Mouse (Mus musculus) midbrain, embryonic 13.5 days (tissue): ENCODE measurements around the gene Abca8b. TPM values are rescaled to one million over a fixed set of nuclear protein-coding genes. Genes with fewer than 3 reads are reported as not detected.
"Not testable (repeated sequence)": the region's sequence is repeated elsewhere in the genome, so short reads cannot be mapped to it uniquely, and the experiment has no call there.

Source experiments
- ATAC-seq: fragments of 200-750 bp; cut with Nextera tagmentation; 2 replicates; pipeline ENCODE4 v1.8.0; 2017; ENCODE audit warnings: mild to moderate bottlenecking, moderate TSS enrichment, moderate library complexity
- H3K27ac ChIP-seq: fragments of 300-500 bp; sonication (generic); 2 replicates; pipeline ENCODE4 v1.5.1; 2015; ENCODE audit warnings: inconsistent platforms, mild to moderate bottlenecking, moderate library complexity
- H3K27me3 ChIP-seq: fragments of 300-500 bp; sonication (generic); 2 replicates; pipeline ENCODE4 v1.6.1; 2015; ENCODE audit warnings: mild to moderate bottlenecking, inconsistent platforms
- H3K36me3 ChIP-seq: fragments of 300-500 bp; sonication (generic); 2 replicates; pipeline ENCODE4 v1.6.1; 2015; ENCODE audit warnings: mild to moderate bottlenecking, inconsistent platforms
- H3K4me1 ChIP-seq: fragments of 300-500 bp; sonication (generic); replicated peaks from 2 replicates; pipeline ENCODE4 v1.6.1; 2015; ENCODE audit warnings: inconsistent platforms
- H3K4me2 ChIP-seq: fragments of 300-500 bp; sonication (generic); replicated peaks from 2 replicates; pipeline ENCODE4 v1.6.1; 2015; ENCODE audit warnings: moderate library complexity, mild to moderate bottlenecking, inconsistent platforms
- H3K4me3 ChIP-seq: fragments of 300-500 bp; sonication (generic); replicated peaks from 2 replicates; pipeline ENCODE4 v1.5.1; 2015; ENCODE audit warnings: mild to moderate bottlenecking, inconsistent platforms
- H3K9ac ChIP-seq: fragments of 300-500 bp; sonication (generic); replicated peaks from 2 replicates; pipeline ENCODE4 v1.6.1; 2015; ENCODE audit warnings: mild to moderate bottlenecking, inconsistent platforms
- H3K9me3 ChIP-seq: fragments of 300-500 bp; sonication (generic); 2 replicates; pipeline ENCODE4 v1.6.1; 2016; ENCODE audit warnings: mild to moderate bottlenecking, inconsistent platforms
- WGBS: fragments of 180-500 bp; shearing (Covaris S2); methylation state at CpG from one replicate; pipeline ENCODE4 v1.1.7; 2015; 5-methylcytosine and 5-hydroxymethylcytosine counted together
- polyA plus RNA-seq: library from polyadenylated mRNA; unstranded; fragments of >200 nt; fragmentation: Nextera tagmentation; extraction: Ambion mirVana; gene quantifications from 2 replicates; pipeline ENCODE4 v1.2.1, GENCODE M21; 2015

Gene Abca8b
- polyA plus RNA-seq, 1 experiment from 2014 or later, result 0.97 TPM

DNA sequence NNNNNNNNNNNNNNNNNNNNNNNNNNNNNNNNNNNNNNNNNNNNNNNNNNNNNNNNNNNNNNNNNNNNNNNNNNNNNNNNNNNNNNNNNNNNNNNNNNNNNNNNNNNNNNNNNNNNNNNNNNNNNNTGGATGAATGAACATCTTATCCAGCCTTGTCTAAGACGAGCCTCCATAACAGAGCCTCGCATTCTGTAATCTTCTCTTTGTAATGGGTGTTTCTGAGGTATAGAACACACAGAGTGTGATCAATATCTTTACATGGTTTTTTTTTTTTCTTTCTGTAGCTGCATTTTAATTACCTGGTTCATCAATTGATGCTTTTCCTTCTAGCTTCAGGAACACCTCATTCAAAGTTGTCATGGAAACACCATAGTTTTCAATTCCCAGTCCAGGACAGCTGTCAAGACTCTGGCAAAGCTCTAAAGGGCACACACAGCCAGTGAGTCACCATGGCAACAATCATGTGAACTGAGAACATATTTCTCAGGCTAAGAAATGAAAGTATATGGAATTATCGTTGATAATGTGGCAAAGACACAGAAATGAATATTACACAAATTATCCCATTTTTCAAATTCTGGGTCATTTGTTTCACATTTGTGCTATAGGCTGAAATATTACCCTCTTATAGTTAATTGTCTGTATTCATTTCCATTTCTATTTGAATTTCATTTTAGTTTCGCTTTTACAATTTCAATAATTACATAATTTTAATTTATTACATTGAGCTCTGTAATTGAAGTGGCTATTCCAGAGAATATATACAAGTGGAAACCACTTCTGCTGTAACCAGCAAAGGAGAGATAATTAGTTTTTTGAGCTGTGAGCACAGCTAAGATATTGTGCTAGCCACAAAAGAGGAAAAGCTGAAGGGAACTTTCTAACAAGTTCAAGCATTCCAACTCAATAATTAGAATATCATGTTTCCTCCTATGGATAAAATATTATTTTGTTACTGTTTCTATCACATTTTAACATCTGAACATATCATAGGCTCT is 33.9 kb downstream of the Abca8b start:
- Histone ChIP-seq H3K27me3 (no peaks in the 10 kb centered on the region), H3K27ac (no peak overlapping the region), H3K9ac (no peak overlapping the region), H3K4me2 (no peak overlapping the region), H3K4me3 (no peak overlapping the region), H3K9me3 (no peaks in the 10 kb centered on the region), H3K36me3 (no peaks in the 10 kb centered on the region), H3K4me1 (peaks cover 11% of the 10 kb centered on the region)
- 40% methylated on average over 4 of the region's 4 CpGs for WGBS
- peak; percentile 90 for ATAC-seq

DNA sequence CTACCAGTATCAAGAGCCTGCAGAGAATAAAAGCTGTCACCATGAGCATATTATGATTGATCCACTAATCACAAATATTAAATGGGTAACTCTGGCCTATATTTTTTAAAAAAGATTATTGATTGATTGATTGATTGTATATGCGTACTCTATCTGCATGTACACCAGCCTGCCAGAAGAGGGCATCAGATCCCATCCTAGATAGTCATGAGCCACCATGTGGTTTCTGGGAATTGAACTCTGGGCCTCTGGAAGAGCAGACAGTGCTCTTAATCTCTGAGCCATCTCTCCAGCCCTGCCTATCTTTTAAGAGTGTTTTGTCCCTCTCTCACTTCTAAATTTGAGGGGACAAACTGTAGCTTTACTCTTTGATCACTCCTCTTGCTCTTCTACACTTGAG is 40.5 kb downstream of the Abca8b start:
- no peaks in the 10 kb centered on the region for H3K36me3 ChIP-seq
- H3K27ac ChIP-seq, result no peak overlapping the region
- no peaks in the 10 kb centered on the region for H3K27me3 ChIP-seq
- H3K9ac ChIP-seq, result no peak overlapping the region
- no peaks in the 10 kb centered on the region for H3K9me3 ChIP-seq
- no peak overlapping the region for H3K4me3 ChIP-seq
- H3K4me1 ChIP-seq, result no peaks in the 10 kb centered on the region
- no peak overlapping the region for H3K4me2 ChIP-seq
- WGBS, result 88% methylated on average over 1 of the region's 1 CpGs
- ATAC-seq, result no peak

DNA sequence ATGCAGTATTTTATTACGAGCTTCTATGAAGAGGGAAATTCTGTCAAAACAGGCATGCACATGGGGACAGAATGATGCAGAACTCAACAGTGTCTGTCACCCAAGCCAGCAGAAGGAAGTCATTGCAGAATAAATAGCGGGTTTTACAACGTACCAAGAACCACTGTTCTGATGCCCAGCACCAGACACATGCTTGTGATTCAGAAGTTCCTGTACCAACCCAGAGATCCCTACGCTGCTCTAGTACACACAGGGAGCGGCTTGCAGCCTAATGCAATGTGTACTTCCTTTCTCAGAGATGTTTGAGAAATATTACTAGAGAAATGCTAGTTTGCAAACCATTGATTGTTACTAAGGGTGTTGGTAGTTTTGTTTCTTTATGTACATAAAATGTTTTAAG is 58.7 kb downstream of the Abca8b start:
- H3K4me3 ChIP-seq, result no peak overlapping the region
- no peak for ATAC-seq
- 93% methylated on average over 5 of the region's 5 CpGs for WGBS

DNA sequence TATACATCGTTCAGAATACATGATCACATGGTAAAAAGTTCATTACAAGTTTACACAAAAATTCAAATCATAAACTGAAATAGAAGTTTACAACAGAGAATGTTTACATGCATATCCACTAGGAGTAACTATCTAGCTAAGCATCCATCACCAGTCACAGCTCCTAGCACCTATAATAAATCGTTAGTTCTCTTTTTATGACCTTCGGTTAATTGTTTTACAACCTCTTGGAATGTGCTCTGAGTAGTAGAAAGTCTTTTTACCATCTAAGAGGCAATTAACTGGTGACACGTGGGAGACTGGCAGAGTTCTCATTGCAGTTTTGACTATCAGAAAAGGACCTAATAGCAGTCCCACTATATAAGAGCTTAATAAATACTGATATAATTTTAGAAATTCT is 62.4 kb downstream of the Abca8b start:
- ATAC-seq, H3K36me3 ChIP-seq, H3K4me1 ChIP-seq, H3K27me3 ChIP-seq, H3K9ac ChIP-seq, H3K4me2 ChIP-seq, H3K4me3 ChIP-seq, H3K9me3 ChIP-seq, H3K27ac ChIP-seq: not testable (repeated sequence)
- WGBS, result 82% methylated on average over 4 of the region's 4 CpGs

More for the DNA sequence above, 58.7 kb downstream of the Abca8b start:
- Histone ChIP-seq H3K27ac (no peak overlapping the region), H3K4me2 (no peak overlapping the region), H3K4me1 (no peaks in the 10 kb centered on the region), H3K27me3 (no peaks in the 10 kb centered on the region), H3K36me3 (no peaks in the 10 kb centered on the region), H3K9me3 (no peaks in the 10 kb centered on the region), H3K9ac (no peak overlapping the region)

DNA sequence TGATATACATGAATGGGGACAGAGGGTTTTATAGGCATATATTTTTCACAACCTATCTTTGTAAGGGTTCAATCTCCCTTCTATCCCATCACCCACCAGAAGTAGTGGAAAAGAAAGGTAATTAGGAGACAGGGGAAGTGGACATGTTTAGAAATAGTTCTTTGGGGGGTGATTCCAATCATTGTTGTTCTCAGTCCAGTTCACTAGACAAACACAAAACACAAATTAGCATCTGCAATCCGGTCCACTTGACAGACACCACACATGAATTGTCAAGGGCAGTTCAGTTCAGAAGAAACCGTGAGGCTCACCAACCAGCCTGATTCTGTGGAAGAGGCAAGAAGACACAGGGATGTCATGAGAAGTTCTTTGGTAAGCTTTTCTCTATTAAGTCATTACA is 67.2 kb downstream of the Abca8b start:
- no peak overlapping the region for H3K9ac ChIP-seq
- H3K27me3 ChIP-seq, result no peaks in the 10 kb centered on the region
- H3K4me1 ChIP-seq, result no peaks in the 10 kb centered on the region
- no peak overlapping the region for H3K4me3 ChIP-seq
- H3K9me3 ChIP-seq, result no peaks in the 10 kb centered on the region
- H3K27ac ChIP-seq, result no peak overlapping the region
- no peak for ATAC-seq
- 48% methylated on average over 2 of the region's 2 CpGs for WGBS
- no peak overlapping the region for H3K4me2 ChIP-seq
- no peaks in the 10 kb centered on the region for H3K36me3 ChIP-seq

DNA sequence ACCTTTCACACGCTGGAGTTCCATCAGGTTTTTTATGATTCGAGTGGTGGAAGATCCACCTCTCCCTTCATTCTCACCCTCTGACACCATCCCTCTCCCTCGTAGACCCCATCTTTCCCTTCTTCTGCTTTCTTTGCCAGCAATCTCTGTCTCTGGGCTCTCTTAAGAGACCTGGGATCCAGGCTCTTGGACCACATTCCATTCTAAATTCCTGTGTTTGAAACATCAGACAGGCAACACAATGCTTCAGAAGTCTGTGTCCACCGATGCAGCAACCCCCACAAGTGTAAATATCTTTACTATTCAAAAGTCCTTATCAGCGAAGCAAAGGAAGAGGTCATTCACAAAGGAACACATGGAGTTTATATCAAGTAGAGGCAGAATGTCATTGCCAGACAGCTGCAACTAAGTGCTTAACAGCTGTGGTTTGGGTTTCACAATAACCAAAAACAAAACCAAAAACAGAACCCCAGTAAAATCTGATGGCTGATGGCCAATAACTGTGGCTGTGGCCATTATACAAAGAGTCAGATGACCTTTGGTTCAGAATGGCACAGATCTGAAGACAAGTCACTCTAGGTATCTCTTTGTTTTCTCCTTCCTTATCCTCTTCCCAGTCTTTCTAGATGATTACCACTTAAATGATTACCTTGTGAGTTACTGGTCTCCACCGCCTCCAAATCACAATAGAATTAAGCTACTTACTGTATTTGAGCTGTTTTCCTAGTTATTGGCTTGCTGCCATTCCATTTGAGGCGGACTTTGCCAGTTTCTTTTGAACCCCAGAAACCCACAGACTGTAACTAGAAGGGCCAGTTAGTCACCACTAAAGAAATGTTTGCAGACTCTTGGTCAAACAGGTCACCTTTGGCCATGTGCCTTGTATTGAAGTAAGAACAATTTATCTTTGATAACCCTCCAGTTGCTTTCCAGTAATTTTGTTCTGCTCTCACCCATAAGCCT is 68.6 kb downstream of the Abca8b start:
- H3K4me2 ChIP-seq, result no peak overlapping the region
- 79% methylated on average over 7 of the region's 7 CpGs for WGBS
- no peak overlapping the region for H3K27ac ChIP-seq
- no peak overlapping the region for H3K4me3 ChIP-seq
- H3K9ac ChIP-seq, result no peak overlapping the region
- no peaks in the 10 kb centered on the region for H3K9me3 ChIP-seq
- no peaks in the 10 kb centered on the region for H3K27me3 ChIP-seq
- H3K4me1 ChIP-seq, result no peaks in the 10 kb centered on the region
- H3K36me3 ChIP-seq, result no peaks in the 10 kb centered on the region
- ATAC-seq, result no peak

DNA sequence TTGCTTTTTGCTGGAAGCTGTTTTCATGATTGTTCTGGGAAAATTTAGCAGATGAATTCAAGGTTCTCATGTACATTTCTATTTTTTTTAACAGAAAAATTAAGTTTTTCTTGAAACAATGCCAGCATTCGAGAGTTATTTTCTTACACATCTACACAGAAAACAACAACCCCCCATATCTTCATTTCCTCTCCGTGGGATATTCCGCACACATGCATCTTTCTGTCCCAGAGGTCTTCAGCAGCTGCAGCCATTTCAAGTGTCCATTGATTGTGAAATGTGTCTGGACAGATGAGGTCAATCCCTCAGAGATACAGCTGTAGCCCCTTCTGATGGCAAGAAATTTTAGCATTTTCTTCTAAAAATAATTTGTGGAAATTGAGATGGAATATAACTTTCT is 73.4 kb downstream of the Abca8b start:
- Histone ChIP-seq H3K4me1 (no peaks in the 10 kb centered on the region), H3K4me2 (no peak overlapping the region), H3K36me3 (no peaks in the 10 kb centered on the region), H3K4me3 (no peak overlapping the region), H3K9me3 (no peaks in the 10 kb centered on the region), H3K27me3 (no peaks in the 10 kb centered on the region), H3K9ac (no peak overlapping the region), H3K27ac (no peak overlapping the region)
- ATAC-seq, result no peak
- WGBS, result 82% methylated on average over 3 of the region's 3 CpGs

DNA sequence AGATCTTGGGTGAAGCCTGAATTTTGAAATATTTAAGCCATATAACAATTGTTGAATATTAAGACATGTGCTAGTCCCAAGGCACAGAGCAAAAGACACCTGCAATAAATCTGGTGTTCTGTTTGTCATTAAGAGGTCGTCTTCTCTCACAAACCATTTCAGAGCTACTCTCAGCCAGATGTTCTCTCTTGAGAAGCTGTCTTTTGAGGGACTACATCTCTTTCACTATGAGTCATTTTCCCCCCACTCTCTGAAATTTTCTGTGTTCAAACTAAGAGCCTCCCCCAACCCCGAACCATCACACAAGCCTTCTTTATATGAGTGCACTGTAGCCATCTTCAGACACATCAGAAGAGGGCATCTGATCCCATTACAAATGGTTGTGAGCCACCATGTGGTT is 76.2 kb downstream of the Abca8b start:
- WGBS, result 85% methylated on average over 2 of the region's 2 CpGs
- no peak overlapping the region for H3K4me2 ChIP-seq
- no peak for ATAC-seq
- H3K36me3 ChIP-seq, result no peaks in the 10 kb centered on the region
- no peak overlapping the region for H3K27ac ChIP-seq
- no peak overlapping the region for H3K9ac ChIP-seq
- no peaks in the 10 kb centered on the region for H3K4me1 ChIP-seq
- H3K9me3 ChIP-seq, result no peaks in the 10 kb centered on the region
- no peak overlapping the region for H3K4me3 ChIP-seq
- H3K27me3 ChIP-seq, result no peaks in the 10 kb centered on the region

DNA sequence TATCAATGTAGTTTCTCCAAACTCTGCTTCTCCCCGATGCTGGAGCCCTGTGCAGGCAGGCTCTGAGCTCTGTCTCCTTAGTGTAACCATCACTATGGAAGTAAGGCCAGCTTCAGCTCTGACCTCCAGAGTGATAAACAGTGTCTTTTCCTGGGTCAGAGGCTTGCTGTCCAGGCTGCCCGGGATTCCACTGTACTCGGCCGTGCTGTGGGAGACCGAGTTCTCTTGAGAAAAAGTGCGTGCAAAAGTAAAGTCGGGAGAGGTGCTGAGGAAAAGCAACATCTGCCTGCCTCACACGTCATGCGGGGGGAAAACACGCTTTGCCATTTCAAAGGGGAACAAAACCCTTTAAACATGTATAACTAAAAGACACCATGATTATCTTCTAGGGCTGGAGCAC is 79.0 kb downstream of the Abca8b start:
- no peaks in the 10 kb centered on the region for H3K9me3 ChIP-seq
- no peak overlapping the region for H3K9ac ChIP-seq
- H3K4me1 ChIP-seq, result no peaks in the 10 kb centered on the region
- H3K4me2 ChIP-seq, result no peak overlapping the region
- H3K36me3 ChIP-seq, result no peaks in the 10 kb centered on the region
- H3K4me3 ChIP-seq, result no peak overlapping the region
- H3K27ac ChIP-seq, result no peak overlapping the region
- no peak for ATAC-seq
- H3K27me3 ChIP-seq, result no peaks in the 10 kb centered on the region
- whole genome bisulfite sequencing, result 92% methylated on average over 10 of the region's 10 CpGs

DNA sequence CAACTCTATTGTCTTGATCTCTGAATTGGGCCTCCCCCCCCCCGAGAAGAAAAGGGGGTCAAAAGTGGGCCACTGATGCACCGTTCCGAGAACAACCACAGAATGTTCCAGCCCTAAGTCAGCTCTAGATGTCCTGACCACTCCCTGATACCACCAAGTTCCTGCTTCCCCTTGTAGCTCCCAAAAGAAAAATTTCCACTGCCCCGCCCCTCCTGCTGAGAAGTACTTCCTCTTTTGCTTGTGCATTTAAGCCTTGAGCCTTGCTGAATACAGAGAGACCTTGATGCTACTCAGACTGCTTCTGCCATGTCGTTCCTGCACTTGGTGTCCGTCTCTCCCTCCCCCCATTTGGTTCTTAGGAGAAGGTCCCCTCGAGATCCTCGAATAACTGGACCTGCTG is 82.5 kb downstream of the Abca8b start:
- H3K4me1 ChIP-seq, H3K9ac ChIP-seq, H3K4me3 ChIP-seq, ATAC-seq, H3K9me3 ChIP-seq, H3K4me2 ChIP-seq, H3K27me3 ChIP-seq, H3K27ac ChIP-seq, H3K36me3 ChIP-seq: not testable (repeated sequence)
- WGBS, result 88% methylated on average over 8 of the region's 8 CpGs

DNA sequence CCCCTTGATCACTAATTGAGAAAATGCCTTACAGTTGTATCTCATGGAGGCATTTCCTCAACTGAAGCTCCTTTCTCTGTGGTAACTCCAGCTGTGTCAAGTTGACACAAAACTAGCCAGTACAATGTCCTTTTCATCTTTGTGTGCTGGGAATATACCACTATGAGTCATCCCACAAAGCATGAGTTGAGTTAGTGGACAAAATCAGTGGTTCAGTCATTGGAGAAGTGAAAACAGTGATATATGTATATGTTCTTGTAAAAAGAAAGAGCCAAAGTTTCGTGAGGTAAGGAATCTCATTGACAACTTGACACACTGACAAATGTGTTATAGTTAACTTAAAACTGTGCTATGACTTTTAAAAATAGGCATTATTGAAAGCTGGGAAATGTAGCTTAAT is 83.5 kb downstream of the Abca8b start:
- H3K27ac ChIP-seq, H3K4me1 ChIP-seq, H3K36me3 ChIP-seq, ATAC-seq, H3K4me2 ChIP-seq, H3K9me3 ChIP-seq, H3K4me3 ChIP-seq, H3K27me3 ChIP-seq, H3K9ac ChIP-seq: not testable (repeated sequence)
- 85% methylated on average over 1 of the region's 1 CpGs for WGBS

DNA sequence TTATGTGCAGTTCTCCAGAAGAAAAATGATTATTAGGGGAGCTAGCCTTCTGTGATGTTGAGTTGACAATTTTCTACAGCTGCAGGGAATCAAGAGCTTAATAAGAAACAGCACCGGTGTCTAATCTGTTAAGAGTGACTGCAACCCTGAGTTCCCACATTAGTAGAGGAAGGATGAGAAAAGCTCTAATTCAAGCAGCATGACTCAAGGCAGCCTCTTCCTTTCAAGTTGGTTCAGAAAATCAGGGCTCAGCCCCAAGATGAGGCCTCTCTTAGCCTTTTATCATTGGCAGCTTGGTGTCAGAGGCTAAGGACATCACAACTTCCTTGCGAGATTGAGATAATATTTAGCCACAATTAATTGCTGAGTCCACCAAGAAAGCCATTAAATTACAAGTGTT is 85.8 kb downstream of the Abca8b start:
- ATAC-seq, result no peak
- no peak overlapping the region for H3K4me3 ChIP-seq
- H3K36me3 ChIP-seq, result no peaks in the 10 kb centered on the region
- no peaks in the 10 kb centered on the region for H3K27me3 ChIP-seq
- no peaks in the 10 kb centered on the region for H3K4me1 ChIP-seq
- H3K27ac ChIP-seq, result no peak overlapping the region
- H3K4me2 ChIP-seq, result no peak overlapping the region
- no peaks in the 10 kb centered on the region for H3K9me3 ChIP-seq
- no peak overlapping the region for H3K9ac ChIP-seq
- 73% methylated on average over 2 of the region's 2 CpGs for WGBS
